Mouse (Mus musculus) olfactory bulb, adult 2 months (tissue): ENCODE data around the gene 2700081O15Rik.

Experiments used
- CTCF ChIP-seq: fragments of 200-500 bp; IDR thresholded peaks from 2 replicates; pipeline ENCODE4 v1.5.1; 2012; ENCODE audit warnings: low read depth, mild to moderate bottlenecking, low read length, moderate library complexity; ENCODE audit not compliant: insufficient read depth
- POLR2A ChIP-seq: fragments of 200-500 bp; IDR thresholded peaks from 2 replicates; pipeline ENCODE4 v1.6.1; 2012; ENCODE audit warnings: mild to moderate bottlenecking, low read depth, low read length, moderate library complexity; ENCODE audit not compliant: insufficient read depth

GRCm38 (mm10) chr19:7459370-7459769 is 41.9 kb downstream of the 2700081O15Rik start:
- TF ChIP-seq CTCF (no peak), POLR2A (no peak)
